Mouse (Mus musculus): ENCODE data around the gene Cnst.

Gene Cnst

GRCm38 (mm10) chr1:179545768-179546550, at the start of gene Cnst, which contains the start of gene Tfb2m:
Gene Cnst, plus strand, starts transcription at chr1:179546370.
Gene Tfb2m, minus strand, starts transcription at chr1:179546267.
- DNase-seq (ENCODE audit: extremely low read depth, insufficient read length, low spot score): peak; percentile 98

DNA sequence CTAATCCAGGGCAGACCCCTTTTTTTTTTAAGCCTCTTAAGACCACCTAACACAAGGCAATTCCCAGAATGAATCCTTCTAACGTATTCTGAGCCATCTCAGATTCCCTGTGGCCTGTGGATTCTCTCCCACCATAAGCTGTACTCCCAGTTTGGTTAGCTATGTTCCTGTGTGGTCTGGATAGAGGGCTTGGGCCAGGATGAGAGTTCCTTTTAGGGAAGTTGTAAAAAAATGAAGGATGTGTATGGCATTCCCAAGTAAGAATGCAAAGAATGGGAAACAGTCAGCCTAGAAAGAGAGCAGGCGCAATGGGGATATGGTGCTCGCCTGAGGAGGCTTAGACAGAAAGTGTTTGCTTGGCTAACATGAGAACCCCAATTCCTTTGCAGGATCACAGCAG, 46.9 kb upstream of the Cnst start:
- DNase-seq (ENCODE audit: extremely low read depth, insufficient read length, low spot score): no peak

- no peak for DNase-seq (ENCODE audit: extremely low read depth, insufficient read length, low spot score)
These were observed 43.6 kb upstream of the Cnst start for GRCm38 (mm10) chr1:179502565-179502964.

GRCm38 (mm10) chr1:179506530-179507315, 39.4 kb upstream of the Cnst start:
- DNase-seq (ENCODE audit: extremely low read depth, insufficient read length, low spot score): peak; percentile 23

DNA sequence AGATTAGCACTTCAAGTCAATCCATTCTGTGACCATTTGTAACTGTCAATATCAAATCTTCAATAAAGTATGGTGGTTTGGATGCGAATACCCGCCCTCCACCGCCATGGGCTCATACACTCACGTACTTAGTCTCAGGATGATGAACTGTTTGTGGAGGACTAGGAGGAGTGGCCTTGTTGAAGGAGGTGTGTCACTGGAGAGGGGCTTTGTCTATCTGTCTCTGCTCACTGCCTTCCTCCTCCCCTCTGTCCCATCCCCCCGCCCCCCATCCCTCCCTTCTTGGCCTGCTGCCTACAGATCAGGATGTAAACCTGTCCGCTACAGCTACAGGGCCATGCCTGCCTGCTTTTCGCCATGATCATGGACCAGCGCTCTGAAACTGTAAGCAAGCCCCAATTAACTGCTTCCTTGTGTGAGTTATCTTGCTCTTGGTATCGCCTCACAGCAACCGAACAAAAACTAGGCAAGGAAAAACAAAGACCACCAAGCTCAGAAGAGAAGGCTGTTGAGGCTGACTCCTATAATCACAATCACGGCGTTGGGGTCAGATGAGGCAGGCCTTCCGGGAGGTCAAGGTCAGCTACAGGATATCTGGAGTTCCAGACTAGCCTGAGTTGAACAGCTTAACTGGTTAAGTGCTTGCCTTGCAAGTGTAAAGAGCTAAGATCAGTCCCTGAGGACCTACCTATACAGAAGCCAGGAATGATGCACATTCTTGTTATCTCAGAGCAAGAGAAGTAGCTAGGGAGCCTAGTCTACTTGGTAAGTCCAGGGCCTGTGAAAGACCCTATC, 35.4 kb upstream of the Cnst start:
- no peak for DNase-seq (ENCODE audit: extremely low read depth, insufficient read length, low spot score)

GRCm38 (mm10) chr1:179511895-179512294, 34.3 kb upstream of the Cnst start:
- DNase-seq (ENCODE audit: extremely low read depth, insufficient read length, low spot score): no peak

DNA sequence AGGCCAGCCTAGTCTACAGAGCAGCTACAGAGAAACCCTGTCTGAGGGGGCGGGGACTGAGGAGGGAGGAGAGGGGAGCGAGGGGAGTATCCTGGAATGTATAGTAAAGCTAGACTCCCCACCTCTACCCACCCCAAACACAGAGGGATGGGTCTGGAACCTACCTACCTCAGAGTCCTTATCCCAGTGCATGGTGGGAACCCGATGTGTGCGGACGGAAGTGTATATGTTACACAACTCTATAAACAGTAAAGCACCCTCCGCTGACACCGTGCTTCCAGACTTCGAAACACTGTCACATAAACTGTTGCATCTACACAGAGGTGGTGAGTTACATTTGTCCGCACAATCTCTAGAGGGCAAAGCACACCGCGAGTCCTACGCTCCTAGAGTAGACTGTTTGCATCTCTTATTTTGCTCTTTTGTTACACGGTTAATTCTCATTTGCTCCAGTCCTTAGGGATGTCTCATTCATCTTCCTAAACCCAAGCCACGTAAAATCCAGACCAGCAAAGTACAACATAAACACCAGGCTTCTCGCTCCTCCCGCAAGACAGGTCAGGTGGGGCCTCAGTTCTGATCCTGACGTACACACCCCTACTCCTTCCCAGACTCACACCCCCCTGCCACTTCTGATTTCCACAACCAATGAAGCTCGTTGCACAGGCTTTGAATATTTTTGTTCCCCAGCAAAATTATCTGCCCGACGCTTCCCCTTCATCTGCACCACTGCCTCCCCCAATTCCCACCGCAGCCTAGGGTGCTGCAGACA, 29.0 kb upstream of the Cnst start:
- DNase-seq (ENCODE audit: extremely low read depth, insufficient read length, low spot score): peak; percentile 13

- peak; percentile 88 for DNase-seq (ENCODE audit: extremely low read depth, insufficient read length, low spot score)
These were observed 28.3 kb upstream of the Cnst start, which contains the start of gene Smyd3 for GRCm38 (mm10) chr1:179517713-179518465. Gene Smyd3, minus strand, starts transcription at chr1:179518041.

DNA sequence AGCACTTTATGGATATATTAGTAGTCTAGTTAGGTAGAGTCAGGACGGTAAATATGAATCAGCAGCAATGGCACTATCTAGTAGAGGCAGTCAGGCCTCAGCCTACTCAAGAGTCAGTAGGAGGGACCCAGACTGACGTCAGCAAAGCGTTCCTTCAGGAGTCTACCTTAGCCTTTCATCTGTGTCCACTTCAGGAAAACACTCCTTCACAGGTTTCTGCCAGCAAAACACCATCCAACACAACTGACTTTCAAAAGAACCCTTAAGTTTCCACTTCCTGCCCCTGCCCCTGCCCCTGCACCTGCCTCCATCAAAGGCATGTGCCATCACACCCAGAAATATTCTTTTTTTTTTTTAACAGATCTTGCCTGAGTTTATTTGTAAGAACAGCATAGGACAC, 26.3 kb upstream of the Cnst start:
- no peak for DNase-seq (ENCODE audit: extremely low read depth, insufficient read length, low spot score)

DNA sequence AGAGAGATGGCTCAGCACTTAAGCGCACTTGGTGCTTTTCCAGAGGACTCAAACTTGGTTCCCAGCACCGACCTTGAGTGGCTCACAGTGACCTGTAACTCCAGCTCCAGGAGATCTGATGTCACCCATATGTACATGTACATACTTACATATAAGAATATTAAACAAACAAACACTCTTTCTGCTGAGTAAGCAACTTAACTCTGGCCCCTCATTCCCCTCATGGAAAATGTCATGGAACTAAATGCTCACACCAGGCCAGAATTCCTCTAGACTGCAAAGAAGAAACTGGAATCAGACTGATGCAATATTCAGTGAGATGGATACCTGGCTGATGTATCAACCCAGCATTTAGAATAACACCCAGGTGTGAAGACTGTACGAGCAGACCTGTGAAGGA, 7.1 kb upstream of the Cnst start:
- no peak for DNase-seq (ENCODE audit: extremely low read depth, insufficient read length, low spot score)

- no peak for DNase-seq (ENCODE audit: extremely low read depth, insufficient read length, low spot score)
These were observed 6.3 kb upstream of the Cnst start for GRCm38 (mm10) chr1:179539887-179540286.

DNA sequence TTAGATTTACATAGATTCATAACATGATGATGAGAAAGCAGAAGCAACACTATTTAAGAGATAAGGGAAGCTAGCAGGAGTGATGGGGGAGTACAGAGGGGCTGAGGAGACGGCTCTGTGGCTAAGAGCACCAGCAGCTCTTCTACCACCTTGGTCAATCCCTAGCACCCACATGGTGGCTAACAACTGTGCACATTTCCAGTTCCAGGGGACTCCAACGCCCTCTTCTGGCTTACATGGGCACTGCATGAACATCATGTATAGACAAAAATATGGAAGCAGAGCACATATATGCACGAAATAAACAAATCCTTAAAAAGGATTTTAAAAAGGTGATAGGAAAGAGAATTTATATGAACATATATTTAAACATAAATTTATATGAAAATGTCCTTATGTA, 4.7 kb upstream of the Cnst start:
- no peak for DNase-seq (ENCODE audit: extremely low read depth, insufficient read length, low spot score)

DNA sequence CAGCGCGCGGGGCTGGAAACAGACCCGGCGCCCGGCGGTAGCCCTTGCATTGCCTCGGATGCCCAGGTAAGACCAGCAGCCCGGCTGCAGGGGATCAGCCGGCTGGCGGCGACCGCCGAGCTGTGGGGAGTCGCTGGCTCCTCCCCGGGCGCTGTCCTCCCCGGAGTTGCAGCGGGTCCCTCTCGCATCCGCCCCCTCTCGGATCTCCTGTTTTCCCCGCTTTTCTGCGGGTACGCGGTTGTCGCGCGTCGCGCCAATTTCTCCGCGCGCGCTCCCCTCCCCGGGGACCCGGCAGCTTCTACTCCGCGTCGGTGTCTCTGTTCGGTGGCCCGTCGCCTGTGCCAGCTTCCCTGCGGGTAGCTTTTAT, 364 bp downstream of the Cnst start:
- DNase-seq (ENCODE audit: extremely low read depth, insufficient read length, low spot score): no peak

DNA sequence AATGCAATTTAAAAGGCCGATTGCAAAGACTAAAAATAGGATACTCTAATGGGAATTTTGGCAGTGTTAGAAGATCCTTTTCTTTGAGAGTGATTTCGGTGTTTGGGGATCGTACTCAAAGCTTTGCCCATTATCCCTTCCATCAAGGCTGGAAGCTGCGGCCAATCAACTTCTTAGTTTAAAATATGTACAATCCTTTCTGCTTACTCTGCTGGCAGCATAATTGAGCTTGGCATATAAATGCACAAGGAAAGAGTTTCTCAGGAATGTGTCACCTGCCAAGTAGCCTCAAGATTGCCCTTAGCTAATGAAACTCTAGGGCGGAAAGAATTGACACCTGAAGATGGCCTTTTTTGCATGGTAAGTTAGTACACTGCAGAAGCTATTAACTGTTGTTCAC, 1.0 kb downstream of the Cnst start:
- DNase-seq (ENCODE audit: extremely low read depth, insufficient read length, low spot score): peak; percentile 28

- DNase-seq (ENCODE audit: extremely low read depth, insufficient read length, low spot score): no peak
These were observed 2.0 kb downstream of the Cnst start for GRCm38 (mm10) chr1:179548220-179548619.

GRCm38 (mm10) chr1:179548996-179549752, 3.0 kb downstream of the Cnst start:
- DNase-seq (ENCODE audit: extremely low read depth, insufficient read length, low spot score): no peak

- DNase-seq (ENCODE audit: extremely low read depth, insufficient read length, low spot score): no peak
These were observed 5.2 kb downstream of the Cnst start for GRCm38 (mm10) chr1:179551336-179551735.

- DNase-seq (ENCODE audit: extremely low read depth, insufficient read length, low spot score): no peak
These were observed 5.8 kb downstream of the Cnst start for GRCm38 (mm10) chr1:179551921-179552320.

- no peak for DNase-seq (ENCODE audit: extremely low read depth, insufficient read length, low spot score)
These were observed 6.6 kb downstream of the Cnst start for GRCm38 (mm10) chr1:179552751-179553150.
